Mouse (Mus musculus): ENCODE data around the gene Gnas. TPM values are rescaled to one million over a fixed set of nuclear protein-coding genes. Genes with fewer than 3 reads are reported as not detected.
A peak's percentile ranks its signal among the peaks of the same experiment; 100 is the strongest.

The Gnas gene
- polyA plus RNA-seq, 2 experiments: 286 to 302 TPM

GRCm38 (mm10) chr2:174295900-174296465, 11.9 kb downstream of the Gnas start:
- ATAC-seq (ENCODE audit: insufficient read depth) (peak; percentile 10; the same call in 1 of the 2 replicates), DNase-seq (ENCODE audit: low read depth in 3 of 3, low spot score in 3 of 3) (no peak)
- TF ChIP-seq EP300 (IDR thresholded peaks at IDR 0.05; ENCODE audit: low read depth): no peak
- peak; percentile 34 for TF ChIP-seq CTCF (IDR thresholded peaks at IDR 0.05; ENCODE audit: low read depth)
- WGBS (ENCODE audit: insufficient replicate concordance): 43% methylated on average over 29 of the region's 29 CpGs
- H3K4me1 ChIP-seq (replicated peaks; ENCODE audit: control insufficient read depth in 2 of 2, insufficient read depth in 2 of 2, low read length in 1 of 2): peaks cover 0 to 10% of the 10 kb centered on the region in 2 experiments; a peak in 2 of 4 replicates
- no peaks in the 10 kb centered on the region; the same call in 1 of the 2 replicates for H3K9me3 ChIP-seq (ENCODE audit: control insufficient read depth, low read length)
- no peaks in the 10 kb centered on the region for H3K36me3 ChIP-seq (replicated peaks; ENCODE audit: control insufficient read depth, insufficient read depth, low read depth)
- peak overlapping the region; percentile 60 for H3K9ac ChIP-seq (replicated peaks)
- H3K27me3 ChIP-seq (ENCODE audit: control insufficient read depth, insufficient read depth, low read length): peaks cover 35% of the 10 kb centered on the region
- H3K27ac ChIP-seq: peak overlapping the region; percentile 21
- peak overlapping the region; percentile 67 to 84 for H3K4me3 ChIP-seq (ENCODE audit: insufficient read depth in 1 of 2, low read depth in 2 of 2, low read length in 2 of 2)
- H3K4me2 ChIP-seq (ENCODE audit: low read depth): peak overlapping the region; percentile 84

- 52% methylated on average over 29 of the region's 29 CpGs for WGBS (ENCODE audit: insufficient replicate concordance)
- TF ChIP-seq CTCF (IDR thresholded peaks at IDR 0.05; ENCODE audit: low read depth): peak; percentile 46
- no peak for TF ChIP-seq EP300 (IDR thresholded peaks at IDR 0.05; ENCODE audit: low read depth)
- H3K27ac ChIP-seq: no peak overlapping the region
- H3K36me3 ChIP-seq (replicated peaks; ENCODE audit: control insufficient read depth, insufficient read depth, low read depth): no peaks in the 10 kb centered on the region
- ATAC-seq (ENCODE audit: insufficient read depth) (peak; percentile 62), DNase-seq (ENCODE audit: low read depth in 3 of 3, low spot score in 3 of 3) (peak; percentile 58 to 69 (median 64))
- H3K4me3 ChIP-seq (ENCODE audit: insufficient read depth in 1 of 2, low read depth in 2 of 2, low read length in 2 of 2): peak overlapping the region; percentile 67 to 84
- peak overlapping the region; percentile 18 for H3K9ac ChIP-seq (replicated peaks)
- H3K27me3 ChIP-seq (ENCODE audit: control insufficient read depth, insufficient read depth, low read length): peaks cover 39% of the 10 kb centered on the region
- H3K4me2 ChIP-seq (ENCODE audit: low read depth): peak overlapping the region; percentile 84
- H3K4me1 ChIP-seq (replicated peaks; ENCODE audit: control insufficient read depth in 2 of 2, insufficient read depth in 2 of 2, low read length in 1 of 2): peaks cover 0 to 10% of the 10 kb centered on the region in 2 experiments; a peak in 1 of 4 replicates
- H3K9me3 ChIP-seq (ENCODE audit: control insufficient read depth, low read length): no peaks in the 10 kb centered on the region; the same call in 1 of the 2 replicates
These were observed 13.0 kb downstream of the Gnas start for GRCm38 (mm10) chr2:174297086-174297571.

- H3K4me3 ChIP-seq (ENCODE audit: insufficient read depth in 1 of 2, low read depth in 2 of 2, low read length in 2 of 2): peak overlapping the region in 1 of 2 experiments; percentile 67; a peak in 2 of 4 replicates
These were observed 13.7 kb downstream of the Gnas start for GRCm38 (mm10) chr2:174297851-174298250.

GRCm38 (mm10) chr2:174298471-174298870, 14.4 kb downstream of the Gnas start:
- TF ChIP-seq CTCF (IDR thresholded peaks at IDR 0.05; ENCODE audit: low read depth): no peak
- no peak for TF ChIP-seq EP300 (IDR thresholded peaks at IDR 0.05; ENCODE audit: low read depth)
- 43% methylated on average over 33 of the region's 33 CpGs for WGBS (ENCODE audit: insufficient replicate concordance)
- Histone ChIP-seq H3K9ac (replicated peaks) (no peak overlapping the region), H3K27me3 (ENCODE audit: control insufficient read depth, insufficient read depth, low read length) (peaks cover 39% of the 10 kb centered on the region), H3K9me3 (ENCODE audit: control insufficient read depth, low read length) (no peaks in the 10 kb centered on the region; the same call in 1 of the 2 replicates), H3K27ac (no peak overlapping the region), H3K4me1 (replicated peaks; ENCODE audit: control insufficient read depth in 2 of 2, insufficient read depth in 2 of 2, low read length in 1 of 2) (peaks cover 0 to 2% of the 10 kb centered on the region in 2 experiments; a peak in 1 of 4 replicates), H3K4me3 (ENCODE audit: insufficient read depth in 1 of 2, low read depth in 2 of 2, low read length in 2 of 2) (0 out of 4 replicates have a peak overlapping the region, but pooled peaks of 1 of the 2 experiments have one; percentile 12), H3K4me2 (ENCODE audit: low read depth) (peak overlapping the region; percentile 21), H3K36me3 (replicated peaks; ENCODE audit: control insufficient read depth, insufficient read depth, low read depth) (no peaks in the 10 kb centered on the region)
- DNase-seq (ENCODE audit: low read depth in 3 of 3, low spot score in 3 of 3): no peak
- ATAC-seq (ENCODE audit: insufficient read depth): no peak

More at GRCm38 (mm10) chr2:174297851-174298250, 13.7 kb downstream of the Gnas start:
- Histone ChIP-seq H3K36me3 (replicated peaks; ENCODE audit: control insufficient read depth, insufficient read depth, low read depth) (no peaks in the 10 kb centered on the region), H3K27ac (no peak overlapping the region), H3K9ac (replicated peaks) (no peak overlapping the region), H3K27me3 (ENCODE audit: control insufficient read depth, insufficient read depth, low read length) (peaks cover 39% of the 10 kb centered on the region), H3K4me2 (ENCODE audit: low read depth) (peak overlapping the region; percentile 84), H3K9me3 (ENCODE audit: control insufficient read depth, low read length) (no peaks in the 10 kb centered on the region; the same call in 1 of the 2 replicates), H3K4me1 (replicated peaks; ENCODE audit: control insufficient read depth in 2 of 2, insufficient read depth in 2 of 2, low read length in 1 of 2) (peaks cover 0 to 5% of the 10 kb centered on the region in 2 experiments; a peak in 1 of 4 replicates)
- no peak for TF ChIP-seq EP300 (IDR thresholded peaks at IDR 0.05; ENCODE audit: low read depth)
- no peak for TF ChIP-seq CTCF (IDR thresholded peaks at IDR 0.05; ENCODE audit: low read depth)
- ATAC-seq (ENCODE audit: insufficient read depth) (no peak), DNase-seq (ENCODE audit: low read depth in 3 of 3, low spot score in 3 of 3) (no peak)
- 50% methylated on average over 19 of the region's 19 CpGs for WGBS (ENCODE audit: insufficient replicate concordance)
